25 mouse cellular contexts compared by ENCODE assay signal in the genomic region with DNA sequence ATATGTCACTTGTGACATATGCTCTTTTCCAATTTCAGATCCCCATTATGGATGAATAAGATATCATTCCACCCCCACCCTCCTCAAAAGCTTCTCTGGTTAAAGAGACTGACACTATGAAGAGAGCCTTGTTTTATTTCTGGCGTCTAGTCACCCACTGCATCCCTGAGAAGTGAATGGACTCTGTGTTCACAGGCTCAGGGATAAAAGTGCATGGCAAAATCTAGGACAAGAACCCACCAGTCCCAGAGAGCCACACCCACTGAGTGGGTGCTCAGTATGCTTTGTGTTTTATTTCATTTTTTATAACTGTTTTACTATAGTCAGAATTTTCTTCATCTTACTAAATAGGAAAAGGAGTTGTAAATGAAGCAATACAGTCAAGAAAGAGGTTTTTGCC. TPM values are rescaled to one million over a fixed set of nuclear protein-coding genes. Genes with fewer than 3 reads are reported as not detected.
A peak's percentile ranks its signal among the peaks of the same experiment; 100 is the strongest.
DNase-seq lines count a peak whose midpoint lies in the region; ATAC-seq lines count a peak whose summit lies in the region.
"Had no signal": no experiment of that assay in that cellular context is flagged by ENCODE, and none has a peak within 500 bp of the region (broad histone marks: within the 10 kb centered on the region; RNA-seq: fewer than 3 reads in every experiment).

No protein-coding gene starts in this region.

- no peak overlapping the region for H3K4me3 ChIP-seq in hindbrain, embryonic 16.5 days (ENCODE audit: low read length)
- no peak overlapping the region for H3K4me3 ChIP-seq in hindbrain, embryonic 14.5 days (replicated peaks; ENCODE audit: low read length)
- H3K4me3 ChIP-seq: limb, embryonic 12.5 days; liver, embryonic 13.5 days; lung, embryonic 15.5 days; midbrain, embryonic 12.5 days; myocyte; neural tube, embryonic 15.5 days had no signal

- no peaks in the 10 kb centered on the region for H3K27me3 ChIP-seq in hindbrain, embryonic 16.5 days (replicated peaks; ENCODE audit: control insufficient read depth, insufficient read depth, low read length)
- no peaks in the 10 kb centered on the region for H3K27me3 ChIP-seq in hindbrain, embryonic 14.5 days (ENCODE audit: control insufficient read depth, insufficient read depth, low read length)
- H3K27me3 ChIP-seq: limb, embryonic 12.5 days; liver, embryonic 13.5 days; lung, embryonic 15.5 days; midbrain, embryonic 12.5 days; neural tube, embryonic 15.5 days had no signal

- intact Hi-C loops in left cerebral cortex, postnatal 36 days (cut with DNase I): no loop called here
- intact Hi-C loops in gastrocnemius, postnatal 14 days (cut with DNase I; ENCODE audit: low total_unique reads): no loop called here

- H3K9ac ChIP-seq in hindbrain, embryonic 16.5 days (ENCODE audit: low read depth, low read length): no peak overlapping the region
- no peak overlapping the region for H3K9ac ChIP-seq in hindbrain, embryonic 14.5 days
- H3K9ac ChIP-seq: limb, embryonic 12.5 days; liver, embryonic 13.5 days; lung, embryonic 15.5 days; midbrain, embryonic 12.5 days; neural tube, embryonic 15.5 days had no signal

- H3K27ac ChIP-seq in hindbrain, embryonic 16.5 days (ENCODE audit: low read depth, low read length): no peak overlapping the region
- H3K27ac ChIP-seq in hindbrain, embryonic 14.5 days: no peak overlapping the region
- H3K27ac ChIP-seq: limb, embryonic 12.5 days; liver, embryonic 13.5 days; lung, embryonic 15.5 days; midbrain, embryonic 12.5 days; neural tube, embryonic 15.5 days had no signal

- no peaks in the 10 kb centered on the region for H3K9me3 ChIP-seq in hindbrain, embryonic 16.5 days (ENCODE audit: control insufficient read depth, low read length)
- H3K9me3 ChIP-seq in hindbrain, embryonic 14.5 days (ENCODE audit: control insufficient read depth, low read length): no peaks in the 10 kb centered on the region
- H3K9me3 ChIP-seq: limb, embryonic 12.5 days; liver, embryonic 13.5 days; lung, embryonic 15.5 days; midbrain, embryonic 12.5 days; neural tube, embryonic 15.5 days had no signal

- H3K4me2 ChIP-seq in hindbrain, embryonic 16.5 days (ENCODE audit: low read length): no peak overlapping the region
- H3K4me2 ChIP-seq in hindbrain, embryonic 14.5 days (replicated peaks): no peak overlapping the region
- H3K4me2 ChIP-seq: limb, embryonic 12.5 days; liver, embryonic 13.5 days; lung, embryonic 15.5 days; midbrain, embryonic 12.5 days; neural tube, embryonic 15.5 days had no signal

- no peaks in the 10 kb centered on the region for H3K36me3 ChIP-seq in hindbrain, embryonic 16.5 days (ENCODE audit: control insufficient read depth, insufficient read depth, low read length)
- H3K36me3 ChIP-seq in hindbrain, embryonic 14.5 days (replicated peaks; ENCODE audit: control insufficient read depth, insufficient read depth): no peaks in the 10 kb centered on the region
- H3K36me3 ChIP-seq: limb, embryonic 12.5 days; liver, embryonic 13.5 days; lung, embryonic 15.5 days; midbrain, embryonic 12.5 days; neural tube, embryonic 15.5 days had no signal

- ATAC-seq in hindbrain, embryonic 16.5 days: peak; percentile 56; the same call in 1 of the 2 replicates
- ATAC-seq in hindbrain, embryonic 14.5 days (ENCODE audit: low FRiP score): no peak
- ATAC-seq in erythroid progenitor cell, adult 5-6 weeks (replicated peaks; ENCODE audit: low FRiP score, poor library complexity, severe bottlenecking): no peak
- ATAC-seq: forebrain, embryonic 14.5 days; intestine, embryonic 16.5 days had no signal

- no peak for DNase-seq in hindbrain, embryonic 14.5 days (ENCODE audit: low spot score)
- peak; percentile 54 for DNase-seq in right cerebral cortex, adult 18-20 months
- DNase-seq in right cerebral cortex, postnatal 4 days: no peak
- peak; percentile 24 to 43 for DNase-seq in left cerebral cortex, postnatal 36 days (ENCODE audit: low spot score in 2 of 2)
- no peak for DNase-seq in gastrocnemius, postnatal 14 days
- no peak for DNase-seq in adrenal gland, adult 18-20 months (ENCODE audit: low spot score in 2 of 2)
- DNase-seq: adrenal gland, postnatal 14 days; cerebellum, adult 2 months; liver, embryonic 13.5 days had no signal

- H3K4me1 ChIP-seq in hindbrain, embryonic 16.5 days (ENCODE audit: control insufficient read depth, insufficient read depth, low read depth, low read length): no peaks in the 10 kb centered on the region
- no peaks in the 10 kb centered on the region for H3K4me1 ChIP-seq in hindbrain, embryonic 14.5 days (replicated peaks; ENCODE audit: control insufficient read depth, insufficient read depth, low read length)
- H3K4me1 ChIP-seq: limb, embryonic 12.5 days; liver, embryonic 13.5 days; lung, embryonic 15.5 days; neural tube, embryonic 15.5 days had no signal

- 53% methylated on average over 1 of the region's 1 CpGs for WGBS in hindbrain, embryonic 16.5 days
- 53% methylated on average over 1 of the region's 1 CpGs for WGBS in hindbrain, embryonic 14.5 days

RNA-seq across cellular contexts. Expression of a gene that starts 7.5 kb away (rescaled TPM):
- 6.8 and 8.8 TPM in 2 replicates for polyA plus RNA-seq in hindbrain, embryonic 16.5 days (2015; fragmentation: Nextera tagmentation; extraction: Ambion mirVana)
- polyA plus RNA-seq in hindbrain, embryonic 14.5 days (2014; fragmentation: Nextera tagmentation; extraction: Ambion mirVana): 6.1 and 6.5 TPM in 2 replicates
- 10 to 100 TPM; 14.5 to 15.2 TPM for total RNA-seq in left cerebral cortex, postnatal 36 days (2021)
- total RNA-seq in gastrocnemius, postnatal 14 days (2021): 1 to 10 TPM; 1.8 to 3.0 TPM
- 1 to 10 TPM; 4.4 to 6.0 TPM for total RNA-seq in adrenal gland, adult 18-20 months (2021)
- total RNA-seq in erythroid progenitor cell, adult 5-6 weeks (2015; ENCODE audit: low replicate concordance): not detected in 2 replicates
- 0.08 TPM in 1 of 2 replicates, not detected in the other for total RNA-seq in erythroid progenitor cell, adult 5-6 weeks (2017; ENCODE audit: low replicate concordance)

RNA-seq across cellular contexts. Expression of a gene that starts 38.8 kb away (rescaled TPM):
- polyA plus RNA-seq in hindbrain, embryonic 16.5 days (2015; fragmentation: Nextera tagmentation; extraction: Ambion mirVana): 0.10 TPM in 1 of 2 replicates, not detected in the other
- polyA plus RNA-seq in hindbrain, embryonic 14.5 days (2014; fragmentation: Nextera tagmentation; extraction: Ambion mirVana): not detected in 2 replicates
- total RNA-seq in left cerebral cortex, postnatal 36 days (2021): not detected
- not detected for total RNA-seq in gastrocnemius, postnatal 14 days (2021)
- not detected for total RNA-seq in adrenal gland, adult 18-20 months (2021)
- not detected in 2 replicates for total RNA-seq in erythroid progenitor cell, adult 5-6 weeks (2015; ENCODE audit: low replicate concordance)
- total RNA-seq in erythroid progenitor cell, adult 5-6 weeks (2017; ENCODE audit: low replicate concordance): not detected in 2 replicates
- total RNA-seq: adrenal gland, postnatal 14 days; common myeloid progenitor, adult 5-6 weeks; gastrocnemius, adult 8-10 months; heart, adult 8-10 months; layer of hippocampus, adult 18-20 months had no signal
- polyA plus RNA-seq: forebrain, embryonic 14.5 days; heart, embryonic 16.5 days; hindbrain, embryonic 11.5 days; intestine, embryonic 16.5 days; kidney, embryonic 16.5 days; limb, embryonic 12.5 days; liver, embryonic 13.5 days; lung, embryonic 15.5 days; midbrain, embryonic 12.5 days; myocyte; neural tube, embryonic 15.5 days had no signal

RNA-seq across cellular contexts. Expression of a gene that starts 45.4 kb away (rescaled TPM):
- 10.5 and 14.1 TPM in 2 replicates for polyA plus RNA-seq in hindbrain, embryonic 16.5 days (2015; fragmentation: Nextera tagmentation; extraction: Ambion mirVana)
- 7.4 and 8.2 TPM in 2 replicates for polyA plus RNA-seq in hindbrain, embryonic 14.5 days (2014; fragmentation: Nextera tagmentation; extraction: Ambion mirVana)
- total RNA-seq in left cerebral cortex, postnatal 36 days (2021): 10 to 100 TPM; 25.6 to 27.9 TPM
- 1 to 10 TPM in 1 of 2 experiments, under 1 TPM in 1; 0.78 to 1.3 TPM for total RNA-seq in gastrocnemius, postnatal 14 days (2021)
- 1 to 10 TPM; 1.3 to 2.2 TPM for total RNA-seq in adrenal gland, adult 18-20 months (2021)
- 1.7 TPM in 1 of 2 replicates, not detected in the other for total RNA-seq in erythroid progenitor cell, adult 5-6 weeks (2015; ENCODE audit: low replicate concordance)
- 0.39 TPM in 1 of 2 replicates, not detected in the other for total RNA-seq in erythroid progenitor cell, adult 5-6 weeks (2017; ENCODE audit: low replicate concordance)

Comparison
In these comparisons a context has a peak if more than half of its experiments do, and no peak if none do; other contexts are left out.
1. DNase-seq: peak in right cerebral cortex, adult 18-20 months (single experiment) and left cerebral cortex, postnatal 36 days (2 of 2); none in hindbrain, embryonic 14.5 days (single experiment), right cerebral cortex, postnatal 4 days (single experiment), gastrocnemius, postnatal 14 days (single experiment) and adrenal gland, adult 18-20 months (0 of 2).
2. RNA of a gene that starts 45.4 kb away (total RNA-seq): 25.6 to 27.9 TPM in left cerebral cortex, postnatal 36 days; 1.3 to 2.2 TPM in adrenal gland, adult 18-20 months, 0.39 to 1.7 TPM in erythroid progenitor cell, adult 5-6 weeks and 0.78 to 1.3 TPM in gastrocnemius, postnatal 14 days; every median in the first group is over 4 times any median in the second.